Mouse (Mus musculus) left cerebral cortex, adult 2 months (tissue): ENCODE results near the gene Runx1. TPM values are rescaled to one million over a fixed set of nuclear protein-coding genes. Genes with fewer than 3 reads are reported as not detected.

Experiments
- DNase-seq, 2 experiments: peaks; one replicate each; pipeline ENCODE4 v3.0.0; 2021 to 2022; ENCODE audit warnings: low spot score in 2 of 2, mixed read lengths in 1 of 2; ENCODE audit errors: extremely low spot score in 1 of 2
- H3K27ac ChIP-seq: fragments of 200-600 bp; 2 replicates; pipeline ENCODE4 v1.8.1; 2022
- H3K4me3 ChIP-seq: fragments of 200-600 bp; 2 replicates; pipeline ENCODE4 v1.8.1; 2022
- CTCF ChIP-seq: fragments of 200-600 bp; IDR thresholded peaks from 2 replicates; pipeline ENCODE4 v1.8.1; 2022; ENCODE audit warnings: antibody characterized with exemption, mild to moderate bottlenecking, moderate library complexity
- intact Hi-C: fragments of 180-260 bp; cut with DNase I; formaldehyde crosslinking; loops from one replicate; pipeline ENCODE4 v1.15.1; 2025
- total RNA-seq, 2 experiments: library from RNA; stranded (reverse); gene quantifications; 2 replicates each; pipeline ENCODE4 v1.2.3; 2021

The Runx1 gene
- total RNA-seq, 2 experiments from 2014 or later, result 1.3 to 1.7 TPM

- H3K27ac ChIP-seq, result no peak overlapping the region
- no peak for DNase-seq
- intact Hi-C loops, result no loop called here
- no peak overlapping the region for H3K4me3 ChIP-seq
- TF ChIP-seq CTCF, result no peak
These were observed 1.2 kb downstream of the Runx1 start for GRCm38 (mm10) chr16:92824723-92825203.

GRCm38 (mm10) chr16:92824003-92824722, 1.8 kb downstream of the Runx1 start:
- no peak for DNase-seq
- TF ChIP-seq CTCF, result no peak
- Histone ChIP-seq H3K4me3 (no peak overlapping the region), H3K27ac (no peak overlapping the region)
- intact Hi-C loops, result no loop called here

DNA sequence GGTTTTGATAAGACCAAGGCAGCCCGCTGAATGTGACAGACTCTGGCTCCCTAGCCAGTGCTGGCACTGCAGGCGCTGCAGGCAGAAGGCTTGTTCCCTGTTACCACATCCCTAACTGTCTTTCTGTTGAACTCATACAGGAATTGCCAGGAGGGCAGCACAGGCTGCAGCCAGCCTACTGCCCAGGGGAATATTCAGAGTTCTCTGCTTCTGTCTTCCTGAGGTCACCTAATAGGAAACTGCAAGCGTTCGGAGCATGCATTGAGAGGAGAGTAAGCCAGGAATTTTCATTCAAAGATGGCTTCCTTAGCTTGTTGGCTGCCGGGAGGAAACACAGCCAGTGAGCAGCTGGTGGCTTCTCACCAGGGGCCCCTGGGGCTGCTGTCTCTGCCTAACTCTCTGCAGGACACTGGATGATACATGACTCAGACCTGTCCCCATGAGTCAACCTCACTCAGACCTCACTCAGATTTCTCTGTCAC, 2.5 kb downstream of the Runx1 start:
- intact Hi-C loops, result no loop called here
- no peak overlapping the region for H3K27ac ChIP-seq
- TF ChIP-seq CTCF, result no peak
- no peak for DNase-seq
- H3K4me3 ChIP-seq, result no peak overlapping the region

GRCm38 (mm10) chr16:92822676-92823075, 3.3 kb downstream of the Runx1 start:
- intact Hi-C loops, result no loop called here
- no peak for TF ChIP-seq CTCF
- no peak for DNase-seq
- Histone ChIP-seq H3K27ac (no peak overlapping the region), H3K4me3 (no peak overlapping the region)

DNA sequence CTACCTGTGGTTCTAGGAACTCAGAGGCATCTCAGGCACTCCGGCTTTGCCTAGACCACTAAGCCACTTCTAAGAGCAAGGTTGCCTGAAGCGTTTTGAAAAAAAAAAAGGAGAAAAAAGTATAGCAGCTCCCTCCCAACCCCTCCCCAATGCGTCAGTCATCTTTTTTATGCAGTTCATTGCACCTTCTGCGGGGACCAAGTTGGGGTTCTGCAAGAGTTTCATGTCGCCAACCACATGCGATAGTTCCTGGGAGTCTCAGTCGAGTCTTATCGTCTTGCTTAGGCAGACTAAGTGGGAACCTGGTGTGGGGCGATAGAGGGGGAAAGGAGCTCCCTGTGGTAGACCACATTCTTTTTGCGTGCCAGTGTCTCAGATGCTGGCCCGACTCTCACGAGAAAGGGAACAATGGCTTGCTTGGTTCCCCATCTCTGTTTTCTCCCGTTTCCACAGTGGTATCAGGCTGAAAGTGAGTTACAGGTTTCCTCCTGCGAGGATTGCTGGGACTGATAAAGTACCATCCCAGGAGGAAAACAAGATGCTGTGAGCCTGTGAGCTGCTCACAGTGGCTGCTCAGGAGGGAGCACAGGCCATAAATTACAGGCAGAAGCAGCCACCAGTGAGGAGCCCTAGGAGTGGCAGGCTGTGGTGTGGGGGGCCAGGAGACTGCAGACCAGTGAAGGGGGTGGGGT, 3.9 kb downstream of the Runx1 start:
- TF ChIP-seq CTCF, result no peak
- no peak overlapping the region for H3K4me3 ChIP-seq
- DNase-seq, result no peak
- intact Hi-C loops, result no loop called here
- H3K27ac ChIP-seq, result no peak overlapping the region

DNA sequence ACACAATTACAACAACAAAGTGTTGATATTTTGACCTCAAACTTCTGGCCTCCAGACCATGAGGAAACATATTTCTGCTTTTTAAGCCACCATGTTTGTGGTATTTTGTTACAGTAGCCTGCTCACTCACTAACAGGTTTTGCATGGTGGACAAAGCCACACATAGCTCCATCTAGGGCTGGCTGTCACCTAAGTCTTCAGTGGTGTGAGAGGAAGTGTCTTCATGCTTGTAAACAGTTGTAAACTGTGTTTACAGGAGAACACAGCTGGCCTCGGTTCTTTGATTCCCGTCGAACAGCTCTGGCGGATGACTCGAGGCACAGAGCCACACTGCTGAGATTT, 4.4 kb downstream of the Runx1 start:
- H3K27ac ChIP-seq, result no peak overlapping the region
- no peak for TF ChIP-seq CTCF
- DNase-seq, result no peak
- H3K4me3 ChIP-seq, result no peak overlapping the region
- intact Hi-C loops, result no loop called here

DNA sequence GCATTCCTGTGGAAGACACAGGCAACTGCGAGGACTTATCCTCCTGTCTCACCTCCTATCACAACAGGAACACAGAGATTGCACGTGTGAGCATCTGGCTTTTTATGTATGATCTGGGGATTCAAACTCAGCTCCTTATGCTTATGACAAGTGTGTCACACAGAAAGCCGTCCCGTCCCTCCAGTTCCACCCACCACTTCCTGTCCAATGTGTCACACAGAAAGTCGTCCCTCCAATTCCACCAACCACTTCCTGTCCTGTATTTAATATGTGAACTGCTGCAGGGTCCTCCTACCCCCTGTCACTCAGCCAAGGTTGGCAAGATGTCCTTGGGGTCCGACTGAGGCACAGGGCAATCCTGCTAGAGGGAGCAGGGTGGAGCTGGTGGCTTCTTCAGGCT, 5.5 kb downstream of the Runx1 start:
- no peak for DNase-seq
- no peak overlapping the region for H3K4me3 ChIP-seq
- intact Hi-C loops, result no loop called here
- no peak overlapping the region for H3K27ac ChIP-seq
- no peak for TF ChIP-seq CTCF

- intact Hi-C loops, result no loop called here
- no peak for DNase-seq
- TF ChIP-seq CTCF, result no peak
- H3K27ac ChIP-seq, result no peak overlapping the region
- no peak overlapping the region for H3K4me3 ChIP-seq
These were observed 7.3 kb downstream of the Runx1 start for GRCm38 (mm10) chr16:92818480-92819269.

DNA sequence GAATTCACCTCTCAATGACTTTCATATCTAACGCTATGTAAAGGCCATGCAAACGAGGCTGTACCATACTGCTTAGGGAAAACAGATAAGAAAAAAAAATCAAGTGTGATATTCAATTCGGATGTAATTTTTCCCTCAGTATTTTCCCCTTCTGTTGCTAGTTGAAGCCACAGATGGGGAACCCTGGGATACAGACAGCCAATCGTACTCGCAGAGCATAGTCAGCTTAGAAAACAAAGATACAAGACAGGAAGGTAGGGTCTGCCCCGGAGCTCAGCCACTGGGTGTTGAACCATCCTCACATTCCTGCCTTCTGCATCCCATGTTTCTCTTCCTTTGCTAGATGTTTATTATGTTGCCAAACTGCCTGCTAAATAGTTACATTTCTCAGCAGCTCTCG, 9.9 kb downstream of the Runx1 start:
- no peak overlapping the region for H3K27ac ChIP-seq
- intact Hi-C loops, result no loop called here
- no peak for DNase-seq
- no peak overlapping the region for H3K4me3 ChIP-seq
- TF ChIP-seq CTCF, result no peak

DNA sequence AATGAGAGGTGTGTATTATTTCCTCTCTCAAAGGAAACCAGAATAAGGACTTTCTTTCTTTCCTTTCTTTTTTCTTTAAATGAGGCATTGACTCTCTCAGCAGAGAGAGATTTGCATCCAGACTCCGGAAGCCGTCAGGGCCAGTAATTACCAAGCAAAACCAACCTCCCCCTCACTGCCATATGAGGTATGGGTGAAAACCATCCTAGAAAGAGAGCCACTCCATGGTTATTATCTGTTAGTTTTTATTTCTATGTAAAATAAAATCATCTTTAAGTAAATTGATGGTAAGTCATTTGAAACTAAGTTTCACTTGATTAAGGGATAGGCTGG, 10.8 kb downstream of the Runx1 start:
- H3K4me3 ChIP-seq, result no peak overlapping the region
- TF ChIP-seq CTCF, result no peak
- no peak for DNase-seq
- intact Hi-C loops, result no loop called here
- no peak overlapping the region for H3K27ac ChIP-seq

DNA sequence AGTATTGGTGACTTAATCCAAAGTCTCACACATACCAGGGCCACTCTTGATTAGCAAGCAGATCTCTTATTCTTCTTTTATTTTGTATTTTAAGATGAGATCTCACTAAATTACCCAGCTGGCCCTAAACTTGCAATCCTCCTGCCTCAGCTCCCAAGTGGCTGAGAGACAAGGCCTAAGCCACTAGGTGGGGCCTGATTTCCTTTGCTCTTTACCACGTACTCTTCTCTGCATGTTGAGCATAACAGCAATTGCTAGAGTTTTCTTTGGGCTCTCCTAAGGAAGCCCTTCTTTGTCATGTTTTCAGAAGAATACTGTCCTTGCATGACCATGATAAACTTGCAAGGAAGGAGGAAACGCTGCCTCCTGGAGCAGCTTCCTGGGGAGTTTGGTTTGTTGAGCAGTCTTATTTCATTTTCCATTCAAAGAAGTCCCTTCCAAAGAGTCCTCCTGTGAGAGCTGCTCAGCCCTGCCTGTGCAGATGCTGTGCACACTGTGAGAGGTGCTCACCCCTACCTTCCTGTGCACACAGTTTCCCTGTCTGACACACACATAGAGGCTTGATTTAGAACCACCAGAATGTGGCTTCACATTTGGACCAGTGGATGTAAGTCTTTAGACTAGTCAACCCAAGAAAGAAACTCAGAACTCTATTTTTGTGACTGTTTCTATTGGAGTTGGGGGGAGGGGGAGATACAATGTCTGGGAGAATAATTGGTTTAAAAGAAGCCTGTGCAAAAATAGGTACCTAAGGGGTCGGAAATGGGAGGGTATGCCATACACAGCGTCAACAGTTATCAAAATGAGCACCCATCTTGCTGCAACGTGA, 11.4 kb downstream of the Runx1 start:
- no peak overlapping the region for H3K27ac ChIP-seq
- TF ChIP-seq CTCF, result no peak; the same call in 1 of the 2 replicates
- intact Hi-C loops, result no loop called here
- no peak overlapping the region for H3K4me3 ChIP-seq
- no peak for DNase-seq
